Mouse (Mus musculus): ENCODE measurements around the gene Hist2h2aa2.

- TF ChIP-seq POLR2A (IDR thresholded peaks at IDR 0.05; ENCODE audit: insufficient read length, low read depth) = no peak
- no peak for TF ChIP-seq SRF (IDR thresholded peaks at IDR 0.05; ENCODE audit: control insufficient read depth, insufficient read length, low read depth)
- TF ChIP-seq POLR2AphosphoS2 (IDR thresholded peaks at IDR 0.05; ENCODE audit: insufficient read length, low read depth) = no peak
- TF ChIP-seq E2F4 (IDR thresholded peaks at IDR 0.05; ENCODE audit: insufficient read depth) = no peak
- no peak for TF ChIP-seq TCF12 (IDR thresholded peaks at IDR 0.05; ENCODE audit: insufficient read depth, poor library complexity, severe bottlenecking)
- no peak for TF ChIP-seq MYOG (IDR thresholded peaks at IDR 0.05; ENCODE audit: control insufficient read depth in 1 of 3, insufficient read depth in 1 of 3, insufficient read length in 2 of 3, low read depth in 2 of 3)
- no peak for TF ChIP-seq MAX (IDR thresholded peaks at IDR 0.05; ENCODE audit: low read depth)
- TF ChIP-seq REST (IDR thresholded peaks at IDR 0.05; ENCODE audit: insufficient read depth, insufficient read length) = no peak
- TF ChIP-seq USF1 (IDR thresholded peaks at IDR 0.05; ENCODE audit: low read depth) = no peak
- no peak for TF ChIP-seq MYOD1 (IDR thresholded peaks at IDR 0.05; ENCODE audit: control insufficient read depth in 1 of 3, insufficient read length in 2 of 3, low read depth in 2 of 3)
- no peak for TF ChIP-seq CEBPB (IDR thresholded peaks at IDR 0.05; ENCODE audit: insufficient read depth, poor library complexity, severe bottlenecking)
- no peak for TF ChIP-seq TCF3 (IDR thresholded peaks at IDR 0.05; ENCODE audit: insufficient read length, low read depth)
Measured at GRCm38 (mm10) chr3:96266132-96266710, 26.1 kb upstream of the Hist2h2aa2 start.

Measured in myocyte (in vitro differentiated cells).